Mouse (Mus musculus): ENCODE results near the gene Phactr1. TPM values are rescaled to one million over a fixed set of nuclear protein-coding genes. Genes with fewer than 3 reads are reported as not detected.

The Phactr1 gene
- polyA plus RNA-seq, 1 experiment from 2014 or later, result 58.4 TPM

GRCm38 (mm10) chr13:42872125-42872524, 191.7 kb downstream of the Phactr1 start:
- no peak overlapping the region for H3K4me2 ChIP-seq (ENCODE audit: low read depth, low read length)
- ATAC-seq (ENCODE audit: low read depth), result no peak
- 41% methylated on average over 1 of the region's 1 CpGs for WGBS

GRCm38 (mm10) chr13:42878346-42878745, 197.9 kb downstream of the Phactr1 start:
- H3K4me3 ChIP-seq (ENCODE audit: low read depth, low read length), result no peak overlapping the region
- no peak for ATAC-seq (ENCODE audit: low read depth)
- WGBS, result 39% methylated on average over 2 of the region's 2 CpGs
- no peaks in the 10 kb centered on the region for H3K9me3 ChIP-seq (ENCODE audit: control insufficient read depth, low read length)
- H3K27ac ChIP-seq (ENCODE audit: low read depth, low read length), result no peak overlapping the region
- no peak overlapping the region for H3K9ac ChIP-seq (replicated peaks; ENCODE audit: low read depth, low read length)
- H3K36me3 ChIP-seq (ENCODE audit: control insufficient read depth, insufficient read depth, low read length), result no peaks in the 10 kb centered on the region
- no peaks in the 10 kb centered on the region for H3K4me1 ChIP-seq (ENCODE audit: control insufficient read depth, insufficient read depth, low read length)
- no peak overlapping the region for H3K4me2 ChIP-seq (ENCODE audit: low read depth, low read length)
- no peaks in the 10 kb centered on the region for H3K27me3 ChIP-seq (ENCODE audit: control insufficient read depth, insufficient read depth, low read length)

More at GRCm38 (mm10) chr13:42872125-42872524, 191.7 kb downstream of the Phactr1 start:
- Histone ChIP-seq H3K9me3 (ENCODE audit: control insufficient read depth, low read length) (no peaks in the 10 kb centered on the region), H3K27me3 (ENCODE audit: control insufficient read depth, insufficient read depth, low read length) (no peaks in the 10 kb centered on the region), H3K36me3 (ENCODE audit: control insufficient read depth, insufficient read depth, low read length) (no peaks in the 10 kb centered on the region), H3K9ac (replicated peaks; ENCODE audit: low read depth, low read length) (no peak overlapping the region), H3K27ac (ENCODE audit: low read depth, low read length) (no peak overlapping the region), H3K4me3 (ENCODE audit: low read depth, low read length) (no peak overlapping the region), H3K4me1 (ENCODE audit: control insufficient read depth, insufficient read depth, low read length) (no peaks in the 10 kb centered on the region)

DNA sequence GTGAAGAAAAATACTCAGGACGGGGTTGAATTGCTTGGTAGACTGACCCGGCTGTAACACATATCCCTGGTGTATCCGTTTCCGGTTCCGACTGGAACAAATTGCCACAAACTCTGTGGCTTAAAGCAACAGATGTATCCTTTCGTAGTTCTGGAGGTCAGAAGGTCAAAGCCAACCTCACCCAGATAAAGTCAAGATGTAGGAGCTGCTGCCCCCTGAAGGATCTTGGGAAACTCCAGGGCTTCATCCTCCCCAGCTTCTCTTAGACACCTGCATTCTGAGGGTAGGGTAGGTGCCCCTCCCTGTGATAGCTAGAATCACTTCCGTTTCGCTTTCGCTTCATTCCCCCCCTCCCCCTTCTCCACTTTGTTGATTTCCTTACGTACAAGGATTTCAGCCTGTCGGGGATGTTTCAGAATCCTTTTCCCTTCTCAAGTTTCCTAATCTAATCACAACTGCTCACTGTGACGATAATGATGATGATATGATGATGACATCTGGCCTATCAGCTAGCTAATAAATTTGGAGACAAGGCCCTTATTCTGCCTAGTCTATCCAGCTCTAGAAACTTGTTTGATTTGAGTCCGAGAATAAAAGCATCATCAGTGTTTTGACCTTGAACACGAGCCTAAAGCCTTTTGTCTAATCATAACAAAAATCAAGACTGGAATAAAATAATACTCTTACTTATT, 203.8 kb downstream of the Phactr1 start:
- no peak for ATAC-seq (ENCODE audit: low read depth)
- H3K27ac ChIP-seq (ENCODE audit: low read depth, low read length), result no peak overlapping the region
- no peaks in the 10 kb centered on the region for H3K4me1 ChIP-seq (ENCODE audit: control insufficient read depth, insufficient read depth, low read length)
- no peak overlapping the region for H3K4me3 ChIP-seq (ENCODE audit: low read depth, low read length)
- no peaks in the 10 kb centered on the region for H3K36me3 ChIP-seq (ENCODE audit: control insufficient read depth, insufficient read depth, low read length)
- H3K9me3 ChIP-seq (ENCODE audit: control insufficient read depth, low read length), result no peaks in the 10 kb centered on the region
- WGBS, result 76% methylated on average over 14 of the region's 14 CpGs
- H3K9ac ChIP-seq (replicated peaks; ENCODE audit: low read depth, low read length), result no peak overlapping the region
- H3K4me2 ChIP-seq (ENCODE audit: low read depth, low read length), result no peak overlapping the region
- no peaks in the 10 kb centered on the region for H3K27me3 ChIP-seq (ENCODE audit: control insufficient read depth, insufficient read depth, low read length)

- WGBS, result 75% methylated on average over 1 of the region's 1 CpGs
- Histone ChIP-seq H3K27me3 (ENCODE audit: control insufficient read depth, insufficient read depth, low read length) (no peaks in the 10 kb centered on the region), H3K4me1 (ENCODE audit: control insufficient read depth, insufficient read depth, low read length) (no peaks in the 10 kb centered on the region), H3K27ac (ENCODE audit: low read depth, low read length) (no peak overlapping the region), H3K4me2 (ENCODE audit: low read depth, low read length) (no peak overlapping the region), H3K36me3 (ENCODE audit: control insufficient read depth, insufficient read depth, low read length) (no peaks in the 10 kb centered on the region), H3K9me3 (ENCODE audit: control insufficient read depth, low read length) (no peaks in the 10 kb centered on the region), H3K4me3 (ENCODE audit: low read depth, low read length) (no peak overlapping the region), H3K9ac (replicated peaks; ENCODE audit: low read depth, low read length) (no peak overlapping the region)
- ATAC-seq (ENCODE audit: low read depth), result no peak
These were observed 204.3 kb downstream of the Phactr1 start for GRCm38 (mm10) chr13:42884725-42885115.

- no peaks in the 10 kb centered on the region for H3K9me3 ChIP-seq (ENCODE audit: control insufficient read depth, low read length)
- H3K9ac ChIP-seq (replicated peaks; ENCODE audit: low read depth, low read length), result no peak overlapping the region
- H3K4me2 ChIP-seq (ENCODE audit: low read depth, low read length), result no peak overlapping the region
- H3K4me1 ChIP-seq (ENCODE audit: control insufficient read depth, insufficient read depth, low read length), result no peaks in the 10 kb centered on the region
- H3K36me3 ChIP-seq (ENCODE audit: control insufficient read depth, insufficient read depth, low read length), result no peaks in the 10 kb centered on the region
- H3K27ac ChIP-seq (ENCODE audit: low read depth, low read length), result no peak overlapping the region
- no peaks in the 10 kb centered on the region for H3K27me3 ChIP-seq (ENCODE audit: control insufficient read depth, insufficient read depth, low read length)
- H3K4me3 ChIP-seq (ENCODE audit: low read depth, low read length), result no peak overlapping the region
- WGBS, result 90% methylated on average over 5 of the region's 5 CpGs
- no peak for ATAC-seq (ENCODE audit: low read depth)
These were observed 207.3 kb downstream of the Phactr1 start for GRCm38 (mm10) chr13:42887701-42888100.

- H3K4me2 ChIP-seq (ENCODE audit: low read depth, low read length), result no peak overlapping the region
- H3K9ac ChIP-seq (replicated peaks; ENCODE audit: low read depth, low read length), result no peak overlapping the region
- H3K36me3 ChIP-seq (ENCODE audit: control insufficient read depth, insufficient read depth, low read length), result no peaks in the 10 kb centered on the region
- ATAC-seq (ENCODE audit: low read depth), result no peak
- H3K27ac ChIP-seq (ENCODE audit: low read depth, low read length), result no peak overlapping the region
- no peaks in the 10 kb centered on the region for H3K4me1 ChIP-seq (ENCODE audit: control insufficient read depth, insufficient read depth, low read length)
- no peaks in the 10 kb centered on the region for H3K9me3 ChIP-seq (ENCODE audit: control insufficient read depth, low read length)
- WGBS, result 77% methylated on average over 12 of the region's 12 CpGs
- H3K4me3 ChIP-seq (ENCODE audit: low read depth, low read length), result no peak overlapping the region
- H3K27me3 ChIP-seq (ENCODE audit: control insufficient read depth, insufficient read depth, low read length), result no peaks in the 10 kb centered on the region
These were observed 209.4 kb downstream of the Phactr1 start for GRCm38 (mm10) chr13:42889516-42890474.

DNA sequence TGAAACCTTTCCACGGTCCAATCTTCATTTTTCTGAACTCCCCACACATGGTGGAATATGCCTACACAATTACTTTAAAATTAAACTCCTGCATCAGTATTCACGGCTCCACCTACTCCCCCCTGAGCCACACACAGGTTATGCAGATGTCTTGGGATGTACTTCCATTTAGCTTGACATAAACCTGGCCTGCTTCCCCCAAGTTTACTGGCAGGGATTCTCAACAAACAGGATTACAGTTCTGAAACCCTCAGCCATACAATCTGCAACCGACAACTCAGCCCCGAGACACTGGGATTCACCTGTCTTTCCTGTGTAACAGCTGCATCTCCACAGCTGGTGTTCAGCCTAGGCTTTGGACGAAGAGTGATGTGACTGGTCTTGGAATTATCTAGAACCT, 210.2 kb downstream of the Phactr1 start:
- H3K9me3 ChIP-seq (ENCODE audit: control insufficient read depth, low read length), result no peaks in the 10 kb centered on the region
- no peak overlapping the region for H3K9ac ChIP-seq (replicated peaks; ENCODE audit: low read depth, low read length)
- no peak for ATAC-seq (ENCODE audit: low read depth)
- no peak overlapping the region for H3K4me3 ChIP-seq (ENCODE audit: low read depth, low read length)
- H3K36me3 ChIP-seq (ENCODE audit: control insufficient read depth, insufficient read depth, low read length), result no peaks in the 10 kb centered on the region
- H3K27ac ChIP-seq (ENCODE audit: low read depth, low read length), result no peak overlapping the region
- 79% methylated on average over 5 of the region's 5 CpGs for WGBS
- no peaks in the 10 kb centered on the region for H3K4me1 ChIP-seq (ENCODE audit: control insufficient read depth, insufficient read depth, low read length)
- H3K27me3 ChIP-seq (ENCODE audit: control insufficient read depth, insufficient read depth, low read length), result no peaks in the 10 kb centered on the region
- no peak overlapping the region for H3K4me2 ChIP-seq (ENCODE audit: low read depth, low read length)

- WGBS, result 86% methylated on average over 10 of the region's 10 CpGs
- no peak overlapping the region for H3K4me3 ChIP-seq (ENCODE audit: low read depth, low read length)
- H3K9ac ChIP-seq (replicated peaks; ENCODE audit: low read depth, low read length), result no peak overlapping the region
These were observed 213.6 kb downstream of the Phactr1 start for GRCm38 (mm10) chr13:42894016-42894415.

DNA sequence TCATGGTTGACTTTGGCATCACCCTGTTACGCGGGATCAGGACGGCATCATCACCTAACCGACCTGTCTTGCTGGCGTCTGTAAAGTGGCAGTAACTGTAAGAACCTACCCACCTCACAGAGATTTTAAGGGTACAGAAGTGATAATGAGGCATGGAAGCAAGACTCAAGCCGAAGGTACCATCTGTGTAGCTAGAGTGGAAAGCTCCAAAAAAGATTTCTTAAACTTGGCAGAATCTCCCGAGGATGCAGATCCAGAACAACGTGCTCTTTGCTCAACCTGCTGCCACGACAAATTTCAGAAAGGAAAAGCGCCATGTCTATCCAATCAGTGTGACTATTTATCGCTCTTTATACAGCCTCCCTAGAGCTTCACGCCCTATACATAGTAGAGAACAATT, 214.2 kb downstream of the Phactr1 start:
- Histone ChIP-seq H3K27me3 (ENCODE audit: control insufficient read depth, insufficient read depth, low read length) (no peaks in the 10 kb centered on the region), H3K36me3 (ENCODE audit: control insufficient read depth, insufficient read depth, low read length) (no peaks in the 10 kb centered on the region), H3K9me3 (ENCODE audit: control insufficient read depth, low read length) (no peaks in the 10 kb centered on the region), H3K27ac (ENCODE audit: low read depth, low read length) (no peak overlapping the region), H3K9ac (replicated peaks; ENCODE audit: low read depth, low read length) (no peak overlapping the region), H3K4me1 (ENCODE audit: control insufficient read depth, insufficient read depth, low read length) (peaks cover 2% of the 10 kb centered on the region; the same call in 1 of the 2 replicates), H3K4me2 (ENCODE audit: low read depth, low read length) (no peak overlapping the region), H3K4me3 (ENCODE audit: low read depth, low read length) (no peak overlapping the region)
- no peak for ATAC-seq (ENCODE audit: low read depth)
- 95% methylated on average over 12 of the region's 12 CpGs for WGBS

More at GRCm38 (mm10) chr13:42894016-42894415, 213.6 kb downstream of the Phactr1 start:
- Histone ChIP-seq H3K27me3 (ENCODE audit: control insufficient read depth, insufficient read depth, low read length) (no peaks in the 10 kb centered on the region), H3K4me1 (ENCODE audit: control insufficient read depth, insufficient read depth, low read length) (no peaks in the 10 kb centered on the region), H3K9me3 (ENCODE audit: control insufficient read depth, low read length) (no peaks in the 10 kb centered on the region), H3K36me3 (ENCODE audit: control insufficient read depth, insufficient read depth, low read length) (no peaks in the 10 kb centered on the region), H3K27ac (ENCODE audit: low read depth, low read length) (no peak overlapping the region), H3K4me2 (ENCODE audit: low read depth, low read length) (no peak overlapping the region)
- no peak for ATAC-seq (ENCODE audit: low read depth)

Measured in neural tube, embryonic 14.5 days (tissue).